Mouse (Mus musculus): ENCODE results near the gene Arhgap42. TPM values are rescaled to one million over a fixed set of nuclear protein-coding genes. Genes with fewer than 3 reads are reported as not detected.

The Arhgap42 gene
- polyA plus RNA-seq, 1 experiment from 2014 or later, result 24.8 TPM

- Histone ChIP-seq H3K27me3 (ENCODE audit: low read depth, poor library complexity, severe bottlenecking) (no peaks in the 10 kb centered on the region), H3K36me3 (no peaks in the 10 kb centered on the region), H3K27ac (replicated peaks) (no peak overlapping the region), H3K9me3 (replicated peaks) (no peaks in the 10 kb centered on the region), H3K4me1 (peaks cover 5% of the 10 kb centered on the region), H3K4me3 (no peak overlapping the region)
- no peak for DNase-seq (ENCODE audit: low spot score)
- WGBS, result 81% methylated on average over 4 of the region's 4 CpGs
These were observed 126.0 kb downstream of the Arhgap42 start for GRCm38 (mm10) chr9:9112921-9113320.

GRCm38 (mm10) chr9:9107697-9108096 is 131.2 kb downstream of the Arhgap42 start:
- Histone ChIP-seq H3K27ac (replicated peaks) (no peak overlapping the region), H3K27me3 (ENCODE audit: low read depth, poor library complexity, severe bottlenecking) (no peaks in the 10 kb centered on the region)
- DNase-seq (ENCODE audit: low spot score), result no peak

DNA sequence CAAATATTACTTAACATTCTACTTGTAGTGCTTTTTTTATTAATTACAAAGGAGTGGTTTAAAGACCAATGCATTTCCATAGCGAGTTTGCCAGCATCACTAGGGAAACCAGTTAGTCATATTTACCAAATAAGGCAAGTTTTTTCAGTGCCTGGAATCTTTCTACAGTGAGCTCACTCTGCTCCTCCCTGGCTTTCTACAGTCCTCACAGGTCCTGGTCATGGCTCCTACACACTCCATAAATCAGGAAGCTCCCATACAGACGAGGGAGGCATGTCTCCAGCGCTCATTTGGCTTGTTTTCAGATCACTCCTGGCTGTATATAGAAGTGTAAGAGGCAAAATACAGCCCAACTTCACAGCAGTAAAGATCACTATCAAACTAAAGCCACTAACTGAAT is 134.1 kb downstream of the Arhgap42 start:
- Histone ChIP-seq H3K9me3 (replicated peaks) (no peaks in the 10 kb centered on the region), H3K27ac (replicated peaks) (no peak overlapping the region), H3K4me1 (no peaks in the 10 kb centered on the region), H3K36me3 (no peaks in the 10 kb centered on the region), H3K27me3 (ENCODE audit: low read depth, poor library complexity, severe bottlenecking) (no peaks in the 10 kb centered on the region), H3K4me3 (no peak overlapping the region)
- WGBS, result 87% methylated on average over 3 of the region's 3 CpGs
- DNase-seq (ENCODE audit: low spot score), result no peak

More at GRCm38 (mm10) chr9:9107697-9108096, 131.2 kb downstream of the Arhgap42 start:
- no peaks in the 10 kb centered on the region for H3K9me3 ChIP-seq (replicated peaks)
- H3K4me1 ChIP-seq, result no peaks in the 10 kb centered on the region
- no peaks in the 10 kb centered on the region for H3K36me3 ChIP-seq
- H3K4me3 ChIP-seq, result no peak overlapping the region

GRCm38 (mm10) chr9:9102158-9102514 is 136.8 kb downstream of the Arhgap42 start:
- no peaks in the 10 kb centered on the region for H3K4me1 ChIP-seq
- DNase-seq (ENCODE audit: low spot score), result no peak
- 94% methylated on average over 2 of the region's 2 CpGs for WGBS
- no peaks in the 10 kb centered on the region for H3K9me3 ChIP-seq (replicated peaks)
- no peaks in the 10 kb centered on the region for H3K36me3 ChIP-seq
- H3K27me3 ChIP-seq (ENCODE audit: low read depth, poor library complexity, severe bottlenecking), result no peaks in the 10 kb centered on the region
- H3K4me3 ChIP-seq, result no peak overlapping the region
- H3K27ac ChIP-seq (replicated peaks), result no peak overlapping the region

DNA sequence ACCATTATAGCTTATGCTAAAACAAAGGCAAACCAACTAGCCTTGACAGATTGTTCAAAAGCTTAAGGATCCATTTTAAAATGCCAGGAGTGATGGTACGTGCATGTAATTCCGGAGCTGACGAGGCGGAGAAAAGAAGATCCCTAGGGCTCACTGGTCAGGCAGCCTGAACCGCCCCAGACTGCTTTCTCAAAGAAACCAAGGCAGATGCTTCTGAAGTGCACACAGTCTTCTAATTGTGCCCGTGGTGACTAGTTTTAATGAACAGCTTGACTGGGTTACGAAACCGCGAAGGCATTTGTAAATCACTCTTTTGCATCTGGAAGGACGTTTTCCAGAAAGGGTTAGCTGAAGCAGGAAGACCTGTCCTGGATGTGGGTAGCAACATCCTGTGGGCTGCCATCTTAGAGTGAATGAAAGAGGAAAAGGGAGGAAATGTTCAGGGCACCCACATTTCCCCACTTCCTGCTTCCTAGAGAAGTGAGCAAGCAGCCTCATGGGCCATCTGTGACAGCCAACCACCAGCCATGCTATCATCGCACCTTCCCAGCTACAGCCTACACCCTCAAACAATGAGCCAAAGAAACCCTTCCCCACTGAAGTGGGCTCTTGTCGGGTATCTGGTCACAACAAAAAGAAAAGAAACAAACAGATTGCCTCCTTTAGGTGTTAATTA is 137.3 kb downstream of the Arhgap42 start:
- Histone ChIP-seq H3K4me3 (no peak overlapping the region), H3K4me1 (no peaks in the 10 kb centered on the region), H3K36me3 (no peaks in the 10 kb centered on the region), H3K9me3 (replicated peaks) (no peaks in the 10 kb centered on the region), H3K27ac (replicated peaks) (no peak overlapping the region), H3K27me3 (ENCODE audit: low read depth, poor library complexity, severe bottlenecking) (no peaks in the 10 kb centered on the region)
- DNase-seq (ENCODE audit: low spot score), result no peak
- 78% methylated on average over 12 of the region's 12 CpGs for WGBS

GRCm38 (mm10) chr9:9101055-9101454 is 137.8 kb downstream of the Arhgap42 start:
- WGBS, result 89% methylated on average over 4 of the region's 4 CpGs
- Histone ChIP-seq H3K4me3 (no peak overlapping the region), H3K4me1 (no peaks in the 10 kb centered on the region), H3K27ac (replicated peaks) (no peak overlapping the region), H3K36me3 (no peaks in the 10 kb centered on the region), H3K9me3 (replicated peaks) (no peaks in the 10 kb centered on the region), H3K27me3 (ENCODE audit: low read depth, poor library complexity, severe bottlenecking) (no peaks in the 10 kb centered on the region)
- DNase-seq (ENCODE audit: low spot score), result no peak

GRCm38 (mm10) chr9:9097835-9098234 is 141.1 kb downstream of the Arhgap42 start:
- no peaks in the 10 kb centered on the region for H3K4me1 ChIP-seq
- no peak overlapping the region for H3K4me3 ChIP-seq
- DNase-seq (ENCODE audit: low spot score), result no peak
- 92% methylated on average over 4 of the region's 4 CpGs for WGBS
- no peaks in the 10 kb centered on the region for H3K27me3 ChIP-seq (ENCODE audit: low read depth, poor library complexity, severe bottlenecking)
- H3K36me3 ChIP-seq, result no peaks in the 10 kb centered on the region
- no peaks in the 10 kb centered on the region for H3K9me3 ChIP-seq (replicated peaks)
- no peak overlapping the region for H3K27ac ChIP-seq (replicated peaks)

DNA sequence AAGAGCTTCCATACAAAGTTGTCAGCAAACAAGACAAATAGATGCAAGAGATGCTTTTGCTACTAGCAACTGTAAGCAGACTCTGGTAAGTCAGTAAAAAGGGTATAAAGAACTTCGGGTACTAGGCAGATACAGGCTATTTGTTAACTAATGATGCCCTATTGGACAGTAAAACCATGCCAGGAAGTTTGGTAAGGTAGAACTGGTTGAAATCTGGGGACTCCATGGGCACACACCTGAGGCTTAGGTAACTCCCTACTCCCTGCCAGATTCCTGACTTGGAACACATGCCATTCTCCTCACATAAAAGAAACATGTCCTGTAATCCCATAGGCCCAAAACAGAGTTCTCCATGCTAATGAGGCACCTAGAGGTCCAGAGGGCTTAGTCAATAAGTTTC is 142.1 kb downstream of the Arhgap42 start:
- Histone ChIP-seq H3K27me3 (ENCODE audit: low read depth, poor library complexity, severe bottlenecking) (no peaks in the 10 kb centered on the region), H3K27ac (replicated peaks) (no peak overlapping the region), H3K36me3 (no peaks in the 10 kb centered on the region), H3K4me3 (no peak overlapping the region), H3K9me3 (replicated peaks) (no peaks in the 10 kb centered on the region), H3K4me1 (no peaks in the 10 kb centered on the region)
- no peak for DNase-seq (ENCODE audit: low spot score)
- WGBS, result 79% methylated on average over 1 of the region's 1 CpGs

DNA sequence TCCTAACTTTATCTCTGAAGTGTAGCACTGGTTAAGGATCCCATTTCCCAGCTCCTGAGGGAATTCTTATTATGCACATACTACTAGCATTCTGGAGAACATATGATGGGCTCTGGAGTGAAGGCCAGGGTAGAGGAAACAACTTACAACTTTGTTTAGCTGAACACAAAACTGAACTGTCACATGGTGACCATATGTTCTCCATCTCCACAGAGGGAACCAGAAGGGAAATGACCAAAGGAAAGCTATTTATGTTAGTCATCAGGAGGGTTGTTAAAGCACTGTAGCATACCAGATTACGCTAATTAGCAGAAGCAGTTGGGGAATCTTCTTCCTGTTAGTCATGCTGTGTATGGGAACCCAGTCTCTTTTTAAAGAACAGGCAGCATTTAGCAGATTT is 145.8 kb downstream of the Arhgap42 start:
- H3K27ac ChIP-seq (replicated peaks), result no peak overlapping the region
- whole genome bisulfite sequencing, result 70% methylated on average over 1 of the region's 1 CpGs
- H3K27me3 ChIP-seq (ENCODE audit: low read depth, poor library complexity, severe bottlenecking), result no peaks in the 10 kb centered on the region
- no peak for DNase-seq (ENCODE audit: low spot score)
- no peaks in the 10 kb centered on the region for H3K9me3 ChIP-seq (replicated peaks)
- no peak overlapping the region for H3K4me3 ChIP-seq
- no peaks in the 10 kb centered on the region for H3K4me1 ChIP-seq
- H3K36me3 ChIP-seq, result no peaks in the 10 kb centered on the region

DNA sequence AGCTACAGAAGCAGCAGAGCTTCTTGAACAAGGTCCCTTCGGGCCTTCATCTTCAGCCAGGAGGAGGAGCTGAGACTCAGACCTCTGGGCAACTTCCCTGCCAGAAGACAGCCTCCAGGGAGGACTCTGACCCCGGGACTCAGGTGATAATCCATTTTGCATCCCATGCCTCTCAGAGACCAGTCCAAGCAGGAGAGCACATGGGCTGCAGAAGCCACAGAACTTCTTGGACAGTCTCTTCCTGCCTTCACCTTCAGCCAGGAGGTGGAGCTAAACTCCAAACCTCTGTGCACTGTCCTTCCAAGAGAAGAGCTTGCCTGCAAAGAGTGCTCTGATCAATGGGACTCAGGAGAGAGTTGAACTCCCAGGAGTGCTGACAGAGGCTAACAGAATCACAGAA is 155.5 kb downstream of the Arhgap42 start:
- Histone ChIP-seq H3K9me3 (replicated peaks) (no peaks in the 10 kb centered on the region), H3K36me3 (no peaks in the 10 kb centered on the region), H3K27me3 (ENCODE audit: low read depth, poor library complexity, severe bottlenecking) (no peaks in the 10 kb centered on the region), H3K4me1 (0 out of 2 replicates have a peak, but pooled peaks cover 5% of the 10 kb centered on the region), H3K4me3 (no peak overlapping the region), H3K27ac (replicated peaks) (no peak overlapping the region)
- WGBS, result 75% methylated on average over 2 of the region's 2 CpGs
- DNase-seq (ENCODE audit: low spot score), result no peak

DNA sequence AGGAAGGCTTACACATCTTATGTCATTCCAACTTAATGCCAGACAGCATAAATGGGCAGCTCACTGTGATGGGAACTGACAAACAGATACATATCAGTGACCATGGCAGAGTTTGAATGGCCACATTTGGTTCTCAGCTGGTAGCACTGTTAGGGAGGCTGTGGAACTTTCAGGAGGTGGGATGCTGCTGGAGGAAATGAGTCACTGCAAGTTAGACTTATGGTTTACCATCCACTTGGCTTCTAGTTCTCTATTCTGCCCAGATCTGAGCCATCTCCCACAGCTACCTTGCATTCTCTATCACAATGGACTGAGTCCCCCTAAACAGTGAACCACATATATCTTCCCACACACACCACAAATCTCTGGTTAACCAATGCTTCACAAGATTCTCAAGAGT is 186.0 kb downstream of the Arhgap42 start:
- peaks cover 11% of the 10 kb centered on the region for H3K36me3 ChIP-seq
- no peak for DNase-seq (ENCODE audit: low spot score)
- no peaks in the 10 kb centered on the region for H3K27me3 ChIP-seq (ENCODE audit: low read depth, poor library complexity, severe bottlenecking)
- no peaks in the 10 kb centered on the region for H3K4me1 ChIP-seq
- H3K9me3 ChIP-seq (replicated peaks), result 0 out of 2 replicates have a peak, but pooled peaks cover 11% of the 10 kb centered on the region
- no peak overlapping the region for H3K27ac ChIP-seq (replicated peaks)
- no peak overlapping the region for H3K4me3 ChIP-seq

GRCm38 (mm10) chr9:9051184-9051583 is 187.7 kb downstream of the Arhgap42 start:
- no peaks in the 10 kb centered on the region for H3K36me3 ChIP-seq
- peak; percentile 19 for DNase-seq (ENCODE audit: low spot score)
- H3K27me3 ChIP-seq (ENCODE audit: low read depth, poor library complexity, severe bottlenecking), result no peaks in the 10 kb centered on the region
- no peak overlapping the region for H3K27ac ChIP-seq (replicated peaks)
- H3K4me3 ChIP-seq, result no peak overlapping the region
- H3K9me3 ChIP-seq (replicated peaks), result 0 out of 2 replicates have a peak, but pooled peaks cover 5% of the 10 kb centered on the region
- WGBS, result 43% methylated on average over 5 of the region's 5 CpGs
- H3K4me1 ChIP-seq, result no peaks in the 10 kb centered on the region

DNA sequence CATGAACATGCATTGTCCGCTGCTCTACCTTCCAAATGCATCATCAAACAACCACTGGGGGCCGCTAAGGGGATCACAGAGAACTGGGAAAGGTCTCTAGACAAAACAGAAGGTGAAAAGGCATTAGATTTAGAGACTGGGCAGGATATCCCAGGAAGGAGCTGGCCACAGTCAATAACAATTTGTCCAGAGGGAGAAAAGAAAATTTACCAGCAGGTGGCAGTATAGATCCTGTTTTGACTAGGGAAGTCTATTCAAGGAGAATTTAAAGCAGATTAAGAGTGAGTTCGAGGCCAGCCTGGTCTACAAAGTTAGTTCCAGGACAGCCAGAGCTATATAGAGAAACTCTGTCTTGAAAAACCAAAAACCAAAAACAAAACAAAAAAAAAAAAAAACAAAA is 189.7 kb downstream of the Arhgap42 start:
- H3K27me3 ChIP-seq (ENCODE audit: low read depth, poor library complexity, severe bottlenecking), result no peaks in the 10 kb centered on the region
- WGBS, result 54% methylated on average over 3 of the region's 3 CpGs
- no peak overlapping the region for H3K4me3 ChIP-seq
- no peak for DNase-seq (ENCODE audit: low spot score)
- no peaks in the 10 kb centered on the region for H3K4me1 ChIP-seq
- no peaks in the 10 kb centered on the region for H3K36me3 ChIP-seq
- H3K27ac ChIP-seq (replicated peaks), result no peak overlapping the region
- no peaks in the 10 kb centered on the region for H3K9me3 ChIP-seq (replicated peaks)

DNA sequence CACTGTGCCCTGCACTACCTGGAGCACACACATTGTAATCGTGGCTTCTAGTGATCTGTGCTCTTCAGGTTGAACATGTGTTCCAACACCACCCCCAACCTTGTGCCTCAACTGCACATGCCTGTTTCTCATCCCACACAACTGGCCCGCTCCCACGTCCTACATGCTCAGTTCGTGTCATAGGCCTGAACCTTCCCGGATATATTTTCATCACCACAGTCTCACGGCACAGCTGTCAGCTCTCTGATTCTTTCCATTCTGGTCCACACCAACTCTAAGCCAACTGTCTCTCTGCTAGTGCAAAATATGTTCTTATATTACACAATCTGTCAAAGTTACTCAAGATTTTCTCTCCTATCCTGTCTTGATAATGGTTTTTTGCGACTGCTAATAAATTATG is 197.9 kb downstream of the Arhgap42 start:
- DNase-seq (ENCODE audit: low spot score), result no peak
- H3K36me3 ChIP-seq, result no peaks in the 10 kb centered on the region
- no peaks in the 10 kb centered on the region for H3K4me1 ChIP-seq
- 93% methylated on average over 7 of the region's 7 CpGs for WGBS
- no peaks in the 10 kb centered on the region for H3K27me3 ChIP-seq (ENCODE audit: low read depth, poor library complexity, severe bottlenecking)
- no peak overlapping the region for H3K27ac ChIP-seq (replicated peaks)
- H3K9me3 ChIP-seq (replicated peaks), result no peaks in the 10 kb centered on the region
- H3K4me3 ChIP-seq, result no peak overlapping the region

All from midbrain, embryonic 10.5 days (tissue).